Mouse (Mus musculus) megakaryocyte, embryonic 14.5 days (primary cell): ENCODE measurements around the gene Nacc1.

Experiments
- FLI1 ChIP-seq: IDR thresholded peaks from 2 replicates; pipeline ENCODE4 v1.6.1; 2012; ENCODE audit warnings: low read length, inconsistent platforms, mixed read lengths
- GATA1 ChIP-seq: IDR thresholded peaks from 3 replicates; pipeline ENCODE4 v1.6.1; 2012; ENCODE audit warnings: mixed read lengths, low read length, inconsistent platforms, borderline replicate concordance

DNA sequence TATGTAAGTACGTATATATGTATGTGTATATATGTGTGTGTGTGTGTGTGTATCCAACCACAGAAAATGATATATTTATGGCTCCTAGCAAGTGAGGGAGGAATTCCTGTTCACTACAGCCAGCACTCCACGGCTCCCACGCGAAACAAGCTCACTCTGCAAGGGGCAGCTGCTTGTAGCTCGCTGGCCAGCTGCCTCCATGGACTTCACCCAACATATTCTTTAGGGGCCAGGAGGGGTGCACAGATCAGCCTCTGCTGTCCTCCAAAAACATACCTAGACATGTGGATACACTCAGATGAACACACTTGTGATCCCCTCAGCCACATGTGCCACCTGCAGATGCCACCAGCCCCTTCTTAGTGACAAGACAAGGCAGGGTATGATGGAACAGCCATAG, 44.9 kb upstream of the Nacc1 start:
- TF ChIP-seq GATA1: no peak
- TF ChIP-seq FLI1: no peak
